Mouse (Mus musculus) lung, postnatal 14 days (tissue): ENCODE measurements around the gene Pth.
A peak's percentile ranks its signal among the peaks of the same experiment; 100 is the strongest.

Experiments
- DNase-seq: peaks from one replicate; pipeline ENCODE4 v3.0.0; 2021

The Pth gene

GRCm38 (mm10) chr7:113388470-113388869, at the start of gene Pth:
Gene Pth (minus strand): TSS chr7:113388570.
- no peak for DNase-seq

GRCm38 (mm10) chr7:113436312-113436711, 47.9 kb upstream of the Pth start:
- peak; percentile 29 for DNase-seq

- DNase-seq, result peak; percentile 70
Observed at GRCm38 (mm10) chr7:113434286-113434685, 45.9 kb upstream of the Pth start.

- no peak for DNase-seq
Observed at GRCm38 (mm10) chr7:113433451-113433850, 45.1 kb upstream of the Pth start.

GRCm38 (mm10) chr7:113432891-113433290, 44.5 kb upstream of the Pth start:
- no peak for DNase-seq

GRCm38 (mm10) chr7:113420771-113421170, 32.4 kb upstream of the Pth start:
- no peak for DNase-seq

- peak; percentile 40 for DNase-seq
Observed at GRCm38 (mm10) chr7:113419070-113419782, 30.9 kb upstream of the Pth start.

- DNase-seq, result no peak
Observed at GRCm38 (mm10) chr7:113416536-113416935, 28.2 kb upstream of the Pth start.

GRCm38 (mm10) chr7:113415256-113415655, 26.9 kb upstream of the Pth start:
- DNase-seq, result no peak

GRCm38 (mm10) chr7:113408712-113409111, 20.3 kb upstream of the Pth start:
- DNase-seq, result peak; percentile 1

- DNase-seq, result no peak
Observed at GRCm38 (mm10) chr7:113398083-113398482, 9.7 kb upstream of the Pth start.

- DNase-seq, result no peak
Observed at GRCm38 (mm10) chr7:113396661-113397060, 8.3 kb upstream of the Pth start.

- DNase-seq, result no peak
Observed at GRCm38 (mm10) chr7:113391619-113392018, 3.2 kb upstream of the Pth start.

GRCm38 (mm10) chr7:113377875-113378658, 10.3 kb downstream of the Pth start:
- DNase-seq, result peak; percentile 81

- no peak for DNase-seq
Observed at GRCm38 (mm10) chr7:113372682-113373081, 15.7 kb downstream of the Pth start.

- peak; percentile 74 for DNase-seq
Observed at GRCm38 (mm10) chr7:113369620-113370340, 18.6 kb downstream of the Pth start.

- DNase-seq, result peak; percentile 99
Observed at GRCm38 (mm10) chr7:113368746-113369619, 19.4 kb downstream of the Pth start, which contains the start of gene Btbd10. Gene Btbd10 (minus strand): TSS chr7:113369392.

GRCm38 (mm10) chr7:113367440-113367839, 20.9 kb downstream of the Pth start:
- no peak for DNase-seq

- no peak for DNase-seq
Observed at GRCm38 (mm10) chr7:113349089-113349488, 39.3 kb downstream of the Pth start.

GRCm38 (mm10) chr7:113347694-113348093, 40.7 kb downstream of the Pth start:
- no peak for DNase-seq

GRCm38 (mm10) chr7:113347271-113347670, 41.1 kb downstream of the Pth start:
- no peak for DNase-seq
